Mouse (Mus musculus) layer of hippocampus, postnatal 14 days (tissue): ENCODE measurements around the gene Nav1. TPM values are rescaled to one million over a fixed set of nuclear protein-coding genes. Genes with fewer than 3 reads are reported as not detected.

Experiments
- microRNA-seq, 2 experiments: library from miRNA; unstranded; fragments of <30 nt; microRNA quantifications; one replicate each; pipeline ENCODE4 v1.2.0; 2021
- total RNA-seq, 2 experiments: library from RNA; stranded (reverse); gene quantifications; 2 replicates each; pipeline ENCODE4 v1.2.3; 2021

Gene Nav1
- total RNA-seq, 2 experiments from 2014 or later: 161 to 168 TPM

Small RNA genes lying within 50 kb of the gene (microRNA-seq; reads per million reads assigned to microRNA genes)
- 8.2 to 10.4 reads per million in 2 experiments for gene Mir1231

Other genes with a start within 250 kb of the Nav1 start
- 100 to 1,000 TPM; 130 to 131 TPM for gene Shisa4, start 232.1 kb downstream of the Nav1 start, total RNA-seq
- 100 to 1,000 TPM; 137 to 171 TPM for gene Ipo9, start 176.8 kb downstream of the Nav1 start, total RNA-seq
- gene Csrp1, start 112.8 kb upstream of the Nav1 start, total RNA-seq: 100 to 1,000 TPM; 150 to 168 TPM
- 10 to 100 TPM; 16.6 to 18.2 TPM for gene Phlda3, start 158.8 kb upstream of the Nav1 start, total RNA-seq
- gene Tnni1, start 172.1 kb upstream of the Nav1 start, total RNA-seq: 1 to 10 TPM; 3.6 to 4.9 TPM
- gene Lad1, start 211.3 kb upstream of the Nav1 start, total RNA-seq: 1 to 10 TPM in 1 of 2 experiments, under 1 TPM in 1; 0.53 to 1.3 TPM
- gene Tnnt2, start 229.1 kb upstream of the Nav1 start, total RNA-seq: 1 to 10 TPM; 1.3 to 1.6 TPM